Mouse (Mus musculus) erythroblast, embryonic 14.5 days (primary cell): ENCODE data around the gene Gm21970. TPM values are rescaled to one million over a fixed set of nuclear protein-coding genes. Genes with fewer than 3 reads are reported as not detected.

Source experiments
- H3K27me3 ChIP-seq: 2 replicates; pipeline ENCODE4 v1.6.1; 2012; ENCODE audit warnings: inconsistent platforms; ENCODE audit not compliant: control insufficient read depth
- H3K36me3 ChIP-seq: 2 replicates; pipeline ENCODE4 v1.6.1; 2012; ENCODE audit warnings: mild to moderate bottlenecking, inconsistent platforms; ENCODE audit not compliant: control insufficient read depth
- H3K4me1 ChIP-seq: 2 replicates; pipeline ENCODE4 v1.6.1; 2012; ENCODE audit warnings: inconsistent platforms; ENCODE audit not compliant: control insufficient read depth
- H3K4me3 ChIP-seq: replicated peaks from 2 replicates; pipeline ENCODE3; 2012; ENCODE audit warnings: moderate library complexity, mild to moderate bottlenecking, inconsistent platforms
- H3K9me3 ChIP-seq: 2 replicates; pipeline ENCODE4 v1.6.1; 2012; ENCODE audit warnings: low read length, inconsistent platforms, mixed read lengths; ENCODE audit not compliant: control insufficient read depth
- GATA1 ChIP-seq: IDR thresholded peaks from 2 replicates; pipeline ENCODE4 v1.6.1; 2012; ENCODE audit warnings: low read length, inconsistent platforms, mixed read lengths
- TAL1 ChIP-seq: IDR thresholded peaks from 3 replicates; pipeline ENCODE4 v1.6.1; 2012; ENCODE audit warnings: low read length, inconsistent platforms, mixed read lengths
- polyA plus RNA-seq: library from polyadenylated mRNA; stranded (reverse); fragments of >175 nt; gene quantifications from 2 replicates; pipeline ENCODE4 v1.2.3, GENCODE M21; 2012

The Gm21970 gene
- polyA plus RNA-seq, 1 experiment, result not detected

DNA sequence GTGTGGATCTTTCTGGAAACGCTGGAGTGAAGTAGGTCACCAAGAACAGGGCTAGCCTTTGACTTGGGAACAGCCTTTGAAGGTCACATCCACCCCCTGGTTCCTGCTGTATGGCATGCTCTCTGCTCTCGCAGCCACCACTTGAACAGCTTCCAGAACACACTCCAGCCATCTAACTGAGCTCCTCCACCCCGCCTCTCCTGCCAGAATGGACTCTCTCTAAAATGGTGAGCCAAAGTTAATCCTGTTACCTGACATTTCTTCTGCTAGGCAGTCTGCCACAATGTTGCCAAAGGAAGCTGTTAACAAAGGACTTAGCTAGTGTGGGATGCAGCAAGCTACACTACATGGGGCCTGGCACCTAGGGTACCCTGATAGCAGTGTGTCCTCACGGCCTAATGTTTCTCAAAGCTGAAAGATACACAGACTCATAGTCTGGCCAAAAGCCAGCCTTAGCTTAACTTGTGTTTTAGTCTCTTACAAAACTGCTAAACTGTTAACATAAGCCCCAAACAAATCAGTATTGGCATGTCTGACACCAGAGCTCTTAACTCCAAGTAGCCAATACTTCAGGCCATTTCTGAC lies 3.4 kb downstream of the Gm21970 start:
- Histone ChIP-seq H3K4me1 (peaks cover 44% of the 10 kb centered on the region), H3K4me3 (no peak overlapping the region), H3K9me3 (peaks cover 2% of the 10 kb centered on the region), H3K36me3 (peaks cover 98% of the 10 kb centered on the region), H3K27me3 (no peaks in the 10 kb centered on the region)
- TF ChIP-seq GATA1, result no peak
- TF ChIP-seq TAL1, result no peak

DNA sequence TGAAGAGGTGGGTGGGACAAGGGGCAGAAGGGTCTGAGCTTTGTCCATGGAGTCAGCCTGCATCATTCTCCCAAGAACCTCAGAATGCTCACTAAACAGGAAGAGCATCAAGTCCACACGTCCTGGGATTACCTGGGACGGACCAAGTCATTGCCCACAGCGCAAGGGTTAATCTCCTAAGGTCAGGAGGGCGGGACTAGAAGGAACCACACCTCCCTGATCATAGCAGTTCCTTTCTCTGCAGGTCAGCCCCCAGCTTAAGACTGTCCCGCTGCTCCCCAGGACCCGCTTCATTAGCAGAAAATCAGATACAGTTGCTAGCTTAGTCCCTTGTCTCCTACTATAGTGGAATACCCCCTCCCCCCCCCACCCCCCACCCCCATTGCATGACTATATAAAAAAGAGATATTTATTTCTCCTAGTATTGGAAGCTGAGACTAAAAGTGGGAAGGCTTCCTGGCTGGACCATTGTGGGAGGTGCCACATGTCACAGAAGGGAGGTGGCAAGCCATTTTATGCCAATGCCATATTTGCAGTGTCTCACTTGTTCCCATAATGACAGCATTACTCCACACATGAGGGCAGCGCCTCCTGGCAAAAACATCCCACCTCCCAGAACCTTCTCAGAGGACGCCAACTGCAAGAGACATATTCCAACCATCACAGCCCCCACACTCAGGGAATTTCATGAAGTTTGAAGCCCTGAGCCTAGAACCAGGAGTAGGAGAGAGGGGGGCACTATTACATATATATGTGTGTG lies 4.3 kb downstream of the Gm21970 start:
- H3K27me3 ChIP-seq, result no peaks in the 10 kb centered on the region

DNA sequence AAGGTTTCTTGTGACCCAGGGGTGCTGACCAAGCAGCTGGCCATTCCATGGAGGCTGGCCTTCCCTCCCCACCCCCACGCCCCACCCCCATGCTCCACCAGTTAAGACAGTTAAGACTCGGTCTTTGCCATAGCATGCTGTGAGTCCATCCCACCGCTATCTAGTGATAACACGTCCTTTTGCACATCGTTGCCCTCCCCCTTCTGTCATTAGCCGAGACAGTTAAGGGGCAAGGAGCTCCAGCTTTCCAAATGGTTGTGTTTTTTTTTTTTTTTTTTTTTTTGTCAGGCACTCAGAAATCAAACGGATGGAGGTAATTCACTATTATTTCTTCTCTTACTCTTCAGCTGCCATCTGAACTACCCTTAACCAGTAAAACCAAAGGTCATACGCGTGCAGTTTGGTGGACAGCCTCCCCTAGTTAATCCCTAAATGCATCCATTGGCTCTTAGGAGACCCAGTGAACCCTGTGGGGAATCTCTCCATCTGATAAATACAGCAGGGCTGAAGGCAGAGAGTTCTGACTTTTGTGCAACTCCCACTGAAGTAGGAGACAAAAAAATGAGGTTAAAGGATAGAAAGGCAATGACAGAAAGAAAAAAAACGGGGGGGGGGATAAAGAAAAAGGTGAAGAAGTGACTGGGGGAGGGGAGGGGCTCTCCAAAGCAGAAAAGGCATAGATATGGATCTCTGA lies 5.5 kb downstream of the Gm21970 start:
- TF ChIP-seq TAL1, result no peak
- TF ChIP-seq GATA1, result no peak
- Histone ChIP-seq H3K9me3 (no peaks in the 10 kb centered on the region; the same call in 1 of the 2 replicates), H3K4me1 (peaks cover 47% of the 10 kb centered on the region), H3K36me3 (peaks cover 98% of the 10 kb centered on the region), H3K27me3 (no peaks in the 10 kb centered on the region), H3K4me3 (no peak overlapping the region)

More for the DNA sequence above, 4.3 kb downstream of the Gm21970 start:
- no peak for TF ChIP-seq GATA1
- TF ChIP-seq TAL1, result no peak
- peaks cover 98% of the 10 kb centered on the region for H3K36me3 ChIP-seq
- H3K9me3 ChIP-seq, result no peaks in the 10 kb centered on the region; the same call in 1 of the 2 replicates
- no peak overlapping the region for H3K4me3 ChIP-seq
- peaks cover 49% of the 10 kb centered on the region for H3K4me1 ChIP-seq

DNA sequence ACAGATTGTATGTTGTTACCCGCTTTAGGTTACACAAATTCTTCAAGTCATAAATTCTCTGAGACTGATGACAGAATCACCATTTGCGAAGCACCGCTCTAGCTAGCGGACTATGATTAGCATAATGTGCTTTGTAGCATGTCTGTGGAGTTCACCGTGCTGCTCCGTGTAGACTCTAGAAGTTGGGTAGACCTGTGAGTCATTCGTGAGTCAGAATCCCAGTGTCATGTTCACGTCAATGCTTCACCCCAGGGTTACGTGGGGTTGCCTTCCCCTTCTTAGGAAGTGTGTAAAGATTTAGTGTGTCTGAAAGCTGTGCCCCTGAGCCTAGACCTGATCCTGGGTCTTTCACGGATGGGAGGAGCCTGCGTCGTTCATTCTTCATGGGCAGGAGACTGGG lies 6.5 kb downstream of the Gm21970 start:
- H3K9me3 ChIP-seq, result no peaks in the 10 kb centered on the region
- peaks cover 98% of the 10 kb centered on the region for H3K36me3 ChIP-seq
- peaks cover 51% of the 10 kb centered on the region for H3K4me1 ChIP-seq
- H3K4me3 ChIP-seq, result no peak overlapping the region
- no peaks in the 10 kb centered on the region for H3K27me3 ChIP-seq
- TF ChIP-seq GATA1 (no peak), TAL1 (no peak)

DNA sequence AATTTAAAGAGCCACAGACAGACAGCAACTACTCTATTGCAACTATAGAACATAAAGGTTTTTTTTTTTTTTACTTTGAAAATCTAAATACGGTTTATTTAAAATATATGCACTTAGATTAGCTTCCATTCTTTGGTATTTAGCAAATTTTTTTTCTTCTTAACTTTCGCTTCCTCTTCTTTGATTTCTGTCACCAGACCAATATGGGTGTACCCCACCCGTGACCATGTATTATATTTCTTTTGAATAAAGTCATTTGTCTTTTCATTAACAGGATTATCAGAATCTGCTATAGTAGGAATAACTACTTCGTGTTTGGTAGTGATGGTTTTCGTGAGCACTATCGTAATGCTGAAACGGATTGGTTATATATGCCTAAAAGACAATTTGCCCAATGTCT lies 7.4 kb downstream of the Gm21970 start:
- Histone ChIP-seq H3K27me3 (no peaks in the 10 kb centered on the region), H3K4me3 (no peak overlapping the region), H3K9me3 (no peaks in the 10 kb centered on the region; the same call in 1 of the 2 replicates), H3K36me3 (peaks cover 98% of the 10 kb centered on the region), H3K4me1 (peaks cover 56% of the 10 kb centered on the region)
- TF ChIP-seq GATA1 (no peak), TAL1 (no peak)

DNA sequence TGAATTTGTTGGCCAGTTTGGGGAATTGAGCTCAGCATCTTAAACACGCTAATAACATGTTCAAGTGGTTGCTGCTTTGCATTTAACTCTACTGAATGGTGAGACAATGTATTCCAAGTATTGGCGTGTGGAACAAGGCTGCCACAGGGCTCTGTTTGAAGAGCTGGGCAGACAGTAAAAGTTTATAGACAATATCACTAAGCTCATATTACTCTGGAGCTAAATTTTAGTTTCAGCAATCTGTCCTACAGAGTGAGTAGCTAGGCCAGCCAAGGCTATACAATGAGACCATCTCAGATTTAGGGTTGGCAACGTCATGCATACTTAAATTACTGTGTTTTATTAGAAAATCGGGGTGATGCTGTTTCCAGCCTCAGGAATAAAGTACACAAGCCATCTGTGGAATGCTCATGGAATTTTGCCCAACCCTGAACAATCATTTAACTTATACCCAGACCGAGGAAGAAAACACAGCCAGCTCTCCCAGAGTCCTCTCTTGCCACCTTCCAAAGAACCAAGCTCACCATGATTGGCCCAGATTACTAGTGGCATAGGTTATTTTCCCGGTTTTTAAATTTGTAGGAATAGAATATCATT lies 10.1 kb downstream of the Gm21970 start:
- Histone ChIP-seq H3K9me3 (no peaks in the 10 kb centered on the region; the same call in 1 of the 2 replicates), H3K4me1 (peaks cover 59% of the 10 kb centered on the region), H3K36me3 (peaks cover 93% of the 10 kb centered on the region), H3K4me3 (no peak overlapping the region), H3K27me3 (no peaks in the 10 kb centered on the region)
- TF ChIP-seq TAL1 (no peak), GATA1 (no peak)

DNA sequence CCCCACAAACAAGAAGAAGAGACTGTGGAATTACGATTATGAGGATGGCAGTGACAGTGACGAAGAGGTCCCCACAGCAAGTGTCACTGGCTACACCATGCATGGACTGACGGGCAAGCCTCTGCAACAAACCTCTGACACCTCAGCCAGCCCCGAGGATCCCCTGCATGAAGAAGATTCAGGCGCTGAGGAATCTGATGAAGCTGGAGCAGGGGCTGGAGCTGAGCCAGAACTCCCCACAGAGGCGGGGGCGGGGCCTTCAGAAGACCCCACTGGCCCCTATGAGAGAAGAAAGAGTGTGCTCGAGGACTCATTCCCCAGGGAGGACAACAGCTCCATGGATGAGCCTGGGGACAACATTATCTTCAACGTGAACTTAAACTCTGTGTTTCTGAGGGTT lies 12.3 kb downstream of the Gm21970 start:
- Histone ChIP-seq H3K4me3 (no peak overlapping the region), H3K4me1 (peaks cover 57% of the 10 kb centered on the region), H3K9me3 (no peaks in the 10 kb centered on the region; the same call in 1 of the 2 replicates), H3K36me3 (peaks cover 87% of the 10 kb centered on the region), H3K27me3 (no peaks in the 10 kb centered on the region)
- TF ChIP-seq TAL1 (no peak), GATA1 (no peak)

DNA sequence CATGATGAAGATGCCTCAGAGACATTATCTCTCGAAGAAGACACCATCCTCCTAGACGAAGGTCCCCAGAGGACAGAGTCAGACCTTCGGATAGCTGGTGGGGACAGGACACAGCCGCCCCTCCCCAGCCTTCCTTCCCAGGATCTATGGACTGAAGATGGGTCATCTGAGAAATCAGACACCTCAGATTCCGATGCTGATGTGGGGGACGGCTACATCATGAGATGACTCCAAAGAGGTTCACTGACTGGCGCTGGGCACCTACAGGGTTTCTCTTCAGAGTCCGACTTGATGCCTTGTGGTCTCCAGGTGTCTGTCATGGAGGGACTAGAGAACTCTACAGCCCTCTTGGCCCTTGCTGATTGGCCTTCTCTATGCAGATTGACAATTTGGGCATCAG lies 12.7 kb downstream of the Gm21970 start:
- peaks cover 61% of the 10 kb centered on the region for H3K4me1 ChIP-seq
- H3K9me3 ChIP-seq, result no peaks in the 10 kb centered on the region; the same call in 1 of the 2 replicates
- no peaks in the 10 kb centered on the region for H3K27me3 ChIP-seq
- H3K36me3 ChIP-seq, result peaks cover 87% of the 10 kb centered on the region
- TF ChIP-seq TAL1 (no peak), GATA1 (no peak)
- H3K4me3 ChIP-seq, result no peak overlapping the region
